Mouse (Mus musculus) limb, embryonic 11.5 days (tissue): Measurements from ENCODE around the gene Bcl2a1b. TPM values are rescaled to one million over a fixed set of nuclear protein-coding genes. Genes with fewer than 3 reads are reported as not detected.
"Not testable (repeated sequence)": the region's sequence is repeated elsewhere in the genome, so short reads cannot be mapped to it uniquely, and the experiment has no call there.

Source experiments
- ATAC-seq: fragments of 200-750 bp; cut with Nextera tagmentation; 2 replicates; pipeline ENCODE4 v1.8.0; 2017; ENCODE audit warnings: low read depth; ENCODE audit not compliant: insufficient number of reproducible peaks, low FRiP score, low TSS enrichment
- DNase-seq: peaks from one replicate; pipeline ENCODE4 v3.0.0-alpha.2; 2015; ENCODE audit warnings: low spot score
- H3K27ac ChIP-seq: fragments of 300-500 bp; sonication (generic); replicated peaks from 2 replicates; pipeline ENCODE4 v1.5.1; 2014; ENCODE audit warnings: low read depth, mild to moderate bottlenecking, low read length
- H3K27me3 ChIP-seq: fragments of 300-500 bp; sonication (generic); 2 replicates; pipeline ENCODE4 v1.6.1; 2014; ENCODE audit warnings: mild to moderate bottlenecking, low read length, mixed read lengths; ENCODE audit not compliant: control insufficient read depth, insufficient read depth
- H3K36me3 ChIP-seq: fragments of 300-500 bp; sonication (generic); 2 replicates; pipeline ENCODE4 v1.6.1; 2014; ENCODE audit warnings: mild to moderate bottlenecking, low read length, moderate library complexity, mixed read lengths; ENCODE audit not compliant: control insufficient read depth, insufficient read depth
- H3K4me1 ChIP-seq: fragments of 300-500 bp; sonication (generic); 2 replicates; pipeline ENCODE4 v1.6.1; 2014; ENCODE audit warnings: low read length, mixed read lengths; ENCODE audit not compliant: control insufficient read depth, insufficient read depth
- H3K4me2 ChIP-seq: fragments of 300-500 bp; sonication (generic); 2 replicates; pipeline ENCODE4 v1.6.1; 2014; ENCODE audit warnings: low read depth, mild to moderate bottlenecking, moderate library complexity; ENCODE audit not compliant: severe bottlenecking
- H3K4me3 ChIP-seq: fragments of 300-500 bp; sonication (generic); 2 replicates; pipeline ENCODE4 v1.5.1; 2014; ENCODE audit warnings: low read depth, low read length
- H3K9ac ChIP-seq: fragments of 300-500 bp; sonication (generic); 2 replicates; pipeline ENCODE4 v1.6.1; 2014; ENCODE audit warnings: mild to moderate bottlenecking, low read length
- H3K9me3 ChIP-seq: fragments of 300-500 bp; sonication (generic); 2 replicates; pipeline ENCODE4 v1.6.1; 2016; ENCODE audit warnings: low read length; ENCODE audit not compliant: control insufficient read depth
- WGBS: fragments of 180-500 bp; shearing (Covaris S2); extraction: QIAGEN DNeasy Blood & Tissue Kit; methylation state at CpG from one replicate; pipeline ENCODE4 v1.1.7; 2014; 5-methylcytosine and 5-hydroxymethylcytosine counted together
- polyA plus RNA-seq: library from polyadenylated mRNA; unstranded; fragments of >200 nt; fragmentation: Nextera tagmentation; extraction: Ambion mirVana; gene quantifications from 2 replicates; pipeline ENCODE4 v1.2.1, GENCODE M21; 2014

Gene Bcl2a1b
- polyA plus RNA-seq, 1 experiment from 2014 or later = 0.31 TPM

DNA sequence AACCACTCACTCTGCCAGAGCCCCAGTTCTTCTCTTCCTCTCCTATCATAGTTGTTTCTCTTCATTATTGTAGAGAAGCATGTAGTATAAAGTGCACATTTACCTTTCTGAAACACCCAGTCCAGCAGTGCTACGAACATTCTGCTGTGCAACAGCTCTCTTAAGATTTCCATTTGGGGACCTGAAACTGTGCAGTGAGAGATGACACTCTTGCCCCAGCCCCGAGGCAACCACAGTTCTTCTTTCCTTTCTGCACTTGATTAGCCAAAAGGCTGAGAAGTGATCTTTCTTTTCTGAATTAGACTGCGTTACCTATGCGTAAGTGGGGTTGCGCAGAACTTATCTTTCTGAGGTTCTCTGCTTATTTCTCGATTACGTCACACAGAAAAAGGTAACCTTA, 29.1 kb downstream of the Bcl2a1b start:
- no peak overlapping the region for H3K9ac ChIP-seq
- H3K27me3 ChIP-seq = no peaks in the 10 kb centered on the region
- DNase-seq (no peak), ATAC-seq (no peak)
- no peak overlapping the region for H3K27ac ChIP-seq
- H3K9me3 ChIP-seq = no peaks in the 10 kb centered on the region
- H3K4me2 ChIP-seq = no peak overlapping the region
- H3K4me3 ChIP-seq = no peak overlapping the region
- H3K36me3 ChIP-seq = no peaks in the 10 kb centered on the region
- H3K4me1 ChIP-seq = no peaks in the 10 kb centered on the region
- 89% methylated on average over 7 of the region's 7 CpGs for WGBS

DNA sequence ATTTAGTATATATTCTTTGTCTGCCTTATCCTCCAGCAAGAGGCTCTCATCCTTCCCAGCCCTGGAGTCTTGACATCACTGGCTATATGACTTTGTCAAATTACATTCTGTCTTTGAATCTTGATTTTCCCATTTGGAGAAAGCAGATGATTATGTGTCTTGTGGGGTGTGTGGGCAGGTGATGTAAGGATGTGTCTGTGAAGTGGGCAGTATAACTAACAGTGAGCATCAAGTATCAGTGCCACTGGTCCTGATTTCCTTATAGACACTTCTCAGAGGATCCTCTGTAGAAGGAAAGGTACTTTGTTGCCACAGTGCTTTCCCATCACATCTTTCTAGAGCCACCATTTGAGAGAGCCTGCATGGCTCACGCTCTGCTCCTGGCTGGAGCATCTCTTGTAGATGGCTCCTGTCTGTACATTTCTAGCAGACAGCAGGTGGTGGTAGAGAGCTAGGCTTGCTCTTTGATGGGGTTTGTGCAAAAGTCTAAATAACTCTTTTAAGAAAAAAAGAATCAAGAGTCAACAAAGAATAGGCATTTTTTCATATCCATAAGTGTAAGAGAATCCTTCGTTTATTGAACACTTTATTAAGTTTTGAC, 32.0 kb downstream of the Bcl2a1b start:
- not testable (repeated sequence) for H3K4me1 ChIP-seq, H3K9me3 ChIP-seq, ATAC-seq, H3K9ac ChIP-seq, H3K4me3 ChIP-seq, H3K27ac ChIP-seq, DNase-seq, H3K36me3 ChIP-seq, H3K27me3 ChIP-seq, H3K4me2 ChIP-seq
- 86% methylated on average over 1 of the region's 2 CpGs for WGBS

DNA sequence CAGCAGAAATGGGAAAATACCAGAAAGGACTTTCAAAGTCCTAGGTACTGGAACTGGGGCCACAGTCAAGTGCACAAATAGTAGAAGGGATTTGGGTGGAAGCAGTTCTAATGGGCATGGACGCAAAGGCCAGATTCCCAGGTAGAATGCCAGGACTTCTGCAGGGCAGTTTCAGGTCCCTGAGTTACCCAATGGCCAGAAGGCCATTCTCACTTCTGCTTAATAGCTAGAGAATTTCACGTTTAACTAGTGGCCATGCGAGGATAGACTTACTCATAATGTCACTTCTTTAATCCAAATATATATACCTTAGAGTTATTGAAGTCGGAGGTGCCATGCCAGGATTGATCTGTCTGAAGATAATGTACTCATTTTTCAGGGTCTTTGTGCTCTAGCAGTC, 38.1 kb downstream of the Bcl2a1b start:
- not testable (repeated sequence) for H3K27me3 ChIP-seq

DNA sequence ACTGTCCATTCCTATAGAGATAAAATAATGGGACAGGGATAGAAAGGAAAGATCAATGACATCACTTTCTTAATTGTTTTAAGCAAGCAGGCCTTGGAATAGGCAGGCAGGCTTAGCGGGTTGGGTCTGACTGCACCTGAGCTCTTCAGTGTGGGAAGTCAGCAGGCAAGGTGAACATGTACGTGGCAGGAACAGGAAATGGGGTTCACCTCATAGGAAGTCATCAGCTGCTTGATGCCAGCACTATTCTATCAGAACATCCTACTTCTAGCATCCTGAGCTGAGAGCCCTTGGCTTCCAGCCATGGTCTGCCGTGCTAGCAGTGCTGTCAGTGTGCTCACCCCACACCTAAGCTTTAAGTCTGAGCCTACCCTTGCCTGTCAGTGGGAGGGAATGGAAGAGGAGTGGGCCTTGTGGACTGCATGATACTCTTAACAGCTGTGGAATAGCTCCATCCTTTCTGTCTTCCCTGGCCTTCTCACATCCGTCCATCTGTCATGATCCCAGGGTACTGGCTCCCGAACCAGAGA, 40.0 kb downstream of the Bcl2a1b start:
- not testable (repeated sequence) for H3K4me1 ChIP-seq, H3K36me3 ChIP-seq, H3K4me2 ChIP-seq, DNase-seq, H3K9ac ChIP-seq, H3K9me3 ChIP-seq, H3K27me3 ChIP-seq, H3K27ac ChIP-seq, ATAC-seq, H3K4me3 ChIP-seq
- WGBS = 87% methylated on average over 4 of the region's 5 CpGs

More for the DNA sequence above, 38.1 kb downstream of the Bcl2a1b start:
- not testable (repeated sequence) for H3K27ac ChIP-seq, H3K4me2 ChIP-seq, H3K4me1 ChIP-seq, DNase-seq, H3K9ac ChIP-seq, H3K9me3 ChIP-seq, ATAC-seq, H3K36me3 ChIP-seq, H3K4me3 ChIP-seq
- WGBS = 80% methylated on average over 4 of the region's 4 CpGs

DNA sequence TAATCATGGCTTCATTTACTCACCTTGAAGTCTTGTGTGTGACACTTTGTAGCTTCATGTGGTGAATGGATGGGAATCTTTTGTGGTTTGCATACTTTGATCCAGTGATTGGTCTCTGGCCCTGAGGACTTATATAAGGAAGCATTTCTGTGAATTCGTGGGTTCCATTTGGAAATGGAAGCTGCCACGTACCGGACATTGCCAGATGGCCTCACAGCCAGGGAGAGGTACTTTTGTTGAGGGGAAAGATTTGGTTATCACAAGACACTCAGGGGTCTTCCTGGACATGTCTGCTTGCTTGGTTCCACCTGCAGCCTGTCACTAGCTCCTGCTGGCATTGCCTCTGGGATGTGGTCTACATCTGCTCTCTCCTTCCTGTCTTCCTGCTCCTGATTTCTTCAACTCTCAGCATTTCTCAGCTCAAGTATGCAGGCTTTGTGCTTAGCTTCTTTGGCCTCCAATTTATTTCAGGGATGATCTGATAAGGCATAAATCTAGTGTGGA, 41.6 kb downstream of the Bcl2a1b start:
- not testable (repeated sequence) for DNase-seq, H3K9ac ChIP-seq, H3K9me3 ChIP-seq, H3K4me1 ChIP-seq, ATAC-seq, H3K4me3 ChIP-seq, H3K36me3 ChIP-seq, H3K27ac ChIP-seq, H3K4me2 ChIP-seq, H3K27me3 ChIP-seq
- WGBS = 90% methylated on average over 3 of the region's 3 CpGs

DNA sequence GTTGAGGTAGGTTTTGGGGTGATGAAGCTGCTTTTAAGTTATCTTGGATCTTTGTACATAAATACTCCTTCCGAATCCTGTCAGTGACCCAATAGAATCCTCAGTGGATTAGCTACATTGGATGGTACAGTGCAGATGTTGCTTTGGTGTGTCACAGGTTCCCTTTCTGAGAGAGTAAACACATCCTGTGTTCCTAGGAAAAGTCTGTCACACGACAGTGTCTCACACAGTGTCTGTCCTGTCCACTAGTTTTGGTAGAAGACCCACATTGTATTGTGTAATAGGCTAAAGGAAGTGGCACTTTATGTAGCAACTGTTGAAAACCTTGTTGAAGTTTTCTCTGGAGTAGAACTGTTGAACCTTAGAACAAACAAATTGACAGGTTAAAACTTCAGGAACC, 54.4 kb downstream of the Bcl2a1b start:
- no peak for DNase-seq

GRCm38 (mm10) chr9:89256556-89257335, 57.7 kb downstream of the Bcl2a1b start:
- Histone ChIP-seq H3K9me3 (no peaks in the 10 kb centered on the region), H3K4me3 (no peak overlapping the region), H3K9ac (no peak overlapping the region), H3K4me2 (no peak overlapping the region), H3K27ac (no peak overlapping the region), H3K27me3 (no peaks in the 10 kb centered on the region), H3K36me3 (no peaks in the 10 kb centered on the region), H3K4me1 (no peaks in the 10 kb centered on the region)
- no peak for DNase-seq
- no peak for ATAC-seq
- WGBS = 89% methylated on average over 12 of the region's 12 CpGs

More for the DNA sequence above, 54.4 kb downstream of the Bcl2a1b start:
- Histone ChIP-seq H3K27me3 (no peaks in the 10 kb centered on the region), H3K4me1 (no peaks in the 10 kb centered on the region), H3K36me3 (no peaks in the 10 kb centered on the region), H3K4me2 (no peak overlapping the region), H3K9me3 (no peaks in the 10 kb centered on the region), H3K9ac (no peak overlapping the region), H3K27ac (no peak overlapping the region), H3K4me3 (no peak overlapping the region)
- no peak for ATAC-seq
- 90% methylated on average over 2 of the region's 2 CpGs for WGBS
